Mouse (Mus musculus) forebrain, embryonic 13.5 days (tissue): ENCODE measurements at regions not wholly inside any gene's neighbourhood (a gene's known extent, or its start where the extent isn't known, plus 50 kb on each side); places are given as distances from the start of the nearest gene placed in this dataset.
A peak's percentile ranks its signal among the peaks of the same experiment; 100 is the strongest.

Experiments used
- ATAC-seq: fragments of 200-750 bp; cut with Nextera tagmentation; 2 replicates; pipeline ENCODE4 v1.8.0; 2017
- H3K27ac ChIP-seq: fragments of 300-500 bp; sonication (generic); 2 replicates; pipeline ENCODE4 v1.5.1; 2015; ENCODE audit warnings: inconsistent platforms, mild to moderate bottlenecking, moderate library complexity
- H3K27me3 ChIP-seq: fragments of 300-500 bp; sonication (generic); 2 replicates; pipeline ENCODE4 v1.6.1; 2015; ENCODE audit warnings: mild to moderate bottlenecking, inconsistent platforms
- H3K36me3 ChIP-seq: fragments of 300-500 bp; sonication (generic); 2 replicates; pipeline ENCODE4 v1.6.1; 2015; ENCODE audit warnings: mild to moderate bottlenecking, inconsistent platforms; ENCODE audit not compliant: poor library complexity, severe bottlenecking
- H3K4me1 ChIP-seq: fragments of 300-500 bp; sonication (generic); 2 replicates; pipeline ENCODE4 v1.6.1; 2015; ENCODE audit warnings: inconsistent platforms
- H3K4me2 ChIP-seq: fragments of 300-500 bp; sonication (generic); 2 replicates; pipeline ENCODE4 v1.6.1; 2015; ENCODE audit warnings: inconsistent platforms, mild to moderate bottlenecking, moderate library complexity
- H3K4me3 ChIP-seq: fragments of 300-500 bp; sonication (generic); 2 replicates; pipeline ENCODE4 v1.5.1; 2015; ENCODE audit warnings: mild to moderate bottlenecking, inconsistent platforms
- H3K9ac ChIP-seq: fragments of 300-500 bp; sonication (generic); 2 replicates; pipeline ENCODE4 v1.6.1; 2015; ENCODE audit warnings: mild to moderate bottlenecking, inconsistent platforms
- H3K9me3 ChIP-seq: fragments of 300-500 bp; sonication (generic); replicated peaks from 2 replicates; pipeline ENCODE4 v1.6.1; 2016; ENCODE audit warnings: inconsistent platforms
- WGBS: fragments of 180-500 bp; shearing (Covaris S2); methylation state at CpG from one replicate; pipeline ENCODE4 v1.1.7; 2015; 5-methylcytosine and 5-hydroxymethylcytosine counted together

GRCm38 (mm10) chr10:123800067-123800691, 536.4 kb downstream of the Fam19a2 start:
- Histone ChIP-seq H3K4me1 (peaks cover 12% of the 10 kb centered on the region), H3K27ac (no peak overlapping the region), H3K9ac (no peak overlapping the region), H3K4me2 (peak overlapping the region; percentile 49), H3K9me3 (no peaks in the 10 kb centered on the region), H3K4me3 (no peak overlapping the region), H3K27me3 (no peaks in the 10 kb centered on the region), H3K36me3 (no peaks in the 10 kb centered on the region)
- 14% methylated on average over 18 of the region's 18 CpGs for WGBS
- peak; percentile 74; the same call in 1 of the 2 replicates for ATAC-seq

- ATAC-seq: peak; percentile 70
- H3K4me2 ChIP-seq: peak overlapping the region; percentile 49
Measured at GRCm38 (mm10) chr10:123800692-123801528, 537.1 kb downstream of the Fam19a2 start.

GRCm38 (mm10) chr10:123810882-123811281, 547.1 kb downstream of the Fam19a2 start:
- ATAC-seq: no peak

More at GRCm38 (mm10) chr10:123800692-123801528, 537.1 kb downstream of the Fam19a2 start:
- Histone ChIP-seq H3K9ac (no peak overlapping the region), H3K4me1 (peaks cover 12% of the 10 kb centered on the region), H3K4me3 (no peak overlapping the region), H3K9me3 (no peaks in the 10 kb centered on the region), H3K27me3 (no peaks in the 10 kb centered on the region), H3K36me3 (no peaks in the 10 kb centered on the region), H3K27ac (no peak overlapping the region)
- WGBS: 55% methylated on average over 17 of the region's 17 CpGs

GRCm38 (mm10) chr10:123813142-123813541, 549.3 kb downstream of the Fam19a2 start:
- Histone ChIP-seq H3K9ac (no peak overlapping the region), H3K4me1 (peaks cover 10% of the 10 kb centered on the region), H3K27ac (no peak overlapping the region), H3K9me3 (no peaks in the 10 kb centered on the region), H3K27me3 (no peaks in the 10 kb centered on the region), H3K36me3 (no peaks in the 10 kb centered on the region), H3K4me2 (no peak overlapping the region), H3K4me3 (no peak overlapping the region)
- ATAC-seq: peak; percentile 65; the same call in 1 of the 2 replicates
- 29% methylated on average over 2 of the region's 2 CpGs for WGBS

More at GRCm38 (mm10) chr10:123810882-123811281, 547.1 kb downstream of the Fam19a2 start:
- no peak overlapping the region for H3K4me2 ChIP-seq
- H3K9me3 ChIP-seq: no peaks in the 10 kb centered on the region
- H3K27me3 ChIP-seq: no peaks in the 10 kb centered on the region
- H3K9ac ChIP-seq: no peak overlapping the region
- H3K27ac ChIP-seq: no peak overlapping the region
- 90% methylated on average over 9 of the region's 9 CpGs for WGBS
- H3K36me3 ChIP-seq: no peaks in the 10 kb centered on the region
- H3K4me3 ChIP-seq: no peak overlapping the region
- H3K4me1 ChIP-seq: peaks cover 10% of the 10 kb centered on the region

GRCm38 (mm10) chr10:123840061-123840751, 576.4 kb downstream of the Fam19a2 start:
- peak; percentile 92 for ATAC-seq
- Histone ChIP-seq H3K27me3 (no peaks in the 10 kb centered on the region), H3K4me3 (no peak overlapping the region), H3K36me3 (no peaks in the 10 kb centered on the region), H3K4me1 (peaks cover 14% of the 10 kb centered on the region), H3K27ac (peak overlapping the region; percentile 37), H3K4me2 (peak overlapping the region; percentile 35), H3K9ac (no peak overlapping the region), H3K9me3 (no peaks in the 10 kb centered on the region)
- 25% methylated on average over 13 of the region's 13 CpGs for WGBS

GRCm38 (mm10) chr10:123842141-123842540, 578.3 kb downstream of the Fam19a2 start:
- ATAC-seq: no peak
- Histone ChIP-seq H3K27me3 (no peaks in the 10 kb centered on the region), H3K4me1 (peaks cover 14% of the 10 kb centered on the region), H3K36me3 (no peaks in the 10 kb centered on the region), H3K4me2 (no peak overlapping the region), H3K27ac (no peak overlapping the region), H3K9ac (no peak overlapping the region), H3K9me3 (no peaks in the 10 kb centered on the region), H3K4me3 (no peak overlapping the region)
- 75% methylated on average over 8 of the region's 8 CpGs for WGBS

- H3K4me1 ChIP-seq: peaks cover 14% of the 10 kb centered on the region
- no peak for ATAC-seq
- no peaks in the 10 kb centered on the region for H3K9me3 ChIP-seq
- no peak overlapping the region for H3K4me2 ChIP-seq
- no peak overlapping the region for H3K27ac ChIP-seq
- no peaks in the 10 kb centered on the region for H3K27me3 ChIP-seq
- no peak overlapping the region for H3K9ac ChIP-seq
- no peak overlapping the region for H3K4me3 ChIP-seq
- 83% methylated on average over 4 of the region's 4 CpGs for WGBS
- H3K36me3 ChIP-seq: no peaks in the 10 kb centered on the region
Measured at GRCm38 (mm10) chr10:123843604-123844003, 579.8 kb downstream of the Fam19a2 start.

GRCm38 (mm10) chr10:123846631-123847030, 582.8 kb downstream of the Fam19a2 start:
- H3K4me3 ChIP-seq: no peak overlapping the region
- H3K27me3 ChIP-seq: no peaks in the 10 kb centered on the region
- no peaks in the 10 kb centered on the region for H3K9me3 ChIP-seq
- WGBS: 83% methylated on average over 8 of the region's 8 CpGs
- H3K9ac ChIP-seq: no peak overlapping the region
- no peak for ATAC-seq
- no peak overlapping the region for H3K27ac ChIP-seq
- no peaks in the 10 kb centered on the region for H3K36me3 ChIP-seq
- no peak overlapping the region for H3K4me2 ChIP-seq
- H3K4me1 ChIP-seq: no peaks in the 10 kb centered on the region

- no peaks in the 10 kb centered on the region for H3K4me1 ChIP-seq
- WGBS: 86% methylated on average over 1 of the region's 1 CpGs
- ATAC-seq: no peak
Measured at GRCm38 (mm10) chr10:123848564-123848963, 584.8 kb downstream of the Fam19a2 start.

GRCm38 (mm10) chr10:123875459-123875858, 611.7 kb downstream of the Fam19a2 start:
- peaks cover 7% of the 10 kb centered on the region; the same call in 1 of the 2 replicates for H3K4me1 ChIP-seq
- WGBS: 54% methylated on average over 3 of the region's 3 CpGs
- H3K27ac ChIP-seq: no peak overlapping the region
- no peak overlapping the region for H3K9ac ChIP-seq
- H3K27me3 ChIP-seq: no peaks in the 10 kb centered on the region
- ATAC-seq: no peak; the same call in 1 of the 2 replicates
- H3K4me2 ChIP-seq: no peak overlapping the region
- no peak overlapping the region for H3K4me3 ChIP-seq
- no peaks in the 10 kb centered on the region for H3K9me3 ChIP-seq
- H3K36me3 ChIP-seq: no peaks in the 10 kb centered on the region

More at GRCm38 (mm10) chr10:123848564-123848963, 584.8 kb downstream of the Fam19a2 start:
- Histone ChIP-seq H3K9me3 (no peaks in the 10 kb centered on the region), H3K27ac (no peak overlapping the region), H3K4me2 (no peak overlapping the region), H3K9ac (no peak overlapping the region), H3K4me3 (no peak overlapping the region), H3K36me3 (no peaks in the 10 kb centered on the region), H3K27me3 (no peaks in the 10 kb centered on the region)

GRCm38 (mm10) chr10:123875882-123876281, 612.1 kb downstream of the Fam19a2 start:
- Histone ChIP-seq H3K4me2 (no peak overlapping the region), H3K9ac (no peak overlapping the region), H3K9me3 (no peaks in the 10 kb centered on the region), H3K4me3 (no peak overlapping the region), H3K27me3 (no peaks in the 10 kb centered on the region), H3K4me1 (peaks cover 7% of the 10 kb centered on the region; the same call in 1 of the 2 replicates), H3K27ac (no peak overlapping the region), H3K36me3 (no peaks in the 10 kb centered on the region)
- WGBS: 45% methylated on average over 5 of the region's 5 CpGs
- ATAC-seq: peak; percentile 36; the same call in 1 of the 2 replicates
